Mouse (Mus musculus): ENCODE measurements at regions not wholly inside any gene's neighbourhood (a gene's known extent, or its start where the extent isn't known, plus 50 kb on each side); places are given as distances from the start of the nearest gene placed in this dataset.
A peak's percentile ranks its signal among the peaks of the same experiment; 100 is the strongest.

- DNase-seq: no peak
Measured at GRCm38 (mm10) chr13:64007688-64008087, 81.3 kb downstream of the Hsd17b3 start.

GRCm38 (mm10) chr13:64002945-64003459 lies 86.0 kb downstream of the Hsd17b3 start:
- no peak for DNase-seq

GRCm38 (mm10) chr13:64000303-64000702 lies 88.7 kb downstream of the Hsd17b3 start:
- no peak for DNase-seq

GRCm38 (mm10) chr13:63998647-63999046 lies 90.4 kb downstream of the Hsd17b3 start:
- no peak for DNase-seq

DNA sequence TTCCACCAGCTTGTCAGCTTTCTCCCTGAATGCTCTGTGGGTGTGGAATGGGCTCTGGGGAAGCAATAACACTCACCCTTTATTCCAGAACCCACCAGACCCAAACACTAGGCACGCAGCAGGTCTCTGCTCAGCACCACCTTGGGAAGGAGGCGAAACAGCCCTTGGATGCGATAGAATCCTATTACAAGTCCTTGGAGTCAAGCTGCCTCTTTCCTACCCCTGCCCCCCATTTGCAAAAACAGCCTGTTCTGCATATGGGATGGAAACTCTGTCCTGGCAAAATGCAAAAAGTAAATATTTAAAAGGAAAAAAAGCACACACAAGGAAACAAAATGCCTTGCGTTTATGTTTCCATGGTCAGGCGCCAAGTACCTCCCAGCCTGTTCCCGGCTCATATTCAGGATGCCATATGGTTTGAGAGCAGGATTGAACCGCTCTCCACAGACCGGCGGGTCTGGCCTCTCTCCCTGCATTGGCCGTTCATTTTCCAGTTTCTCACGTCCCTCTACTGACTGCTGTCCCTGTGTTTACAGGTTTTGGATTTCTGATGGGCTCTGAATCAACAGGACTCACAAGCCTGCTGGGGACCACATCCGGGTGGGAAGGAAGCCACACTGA lies 95.1 kb downstream of the Hsd17b3 start:
- DNase-seq: peak; percentile 32

GRCm38 (mm10) chr13:63992989-63993388 lies 96.0 kb downstream of the Hsd17b3 start:
- DNase-seq: no peak

DNA sequence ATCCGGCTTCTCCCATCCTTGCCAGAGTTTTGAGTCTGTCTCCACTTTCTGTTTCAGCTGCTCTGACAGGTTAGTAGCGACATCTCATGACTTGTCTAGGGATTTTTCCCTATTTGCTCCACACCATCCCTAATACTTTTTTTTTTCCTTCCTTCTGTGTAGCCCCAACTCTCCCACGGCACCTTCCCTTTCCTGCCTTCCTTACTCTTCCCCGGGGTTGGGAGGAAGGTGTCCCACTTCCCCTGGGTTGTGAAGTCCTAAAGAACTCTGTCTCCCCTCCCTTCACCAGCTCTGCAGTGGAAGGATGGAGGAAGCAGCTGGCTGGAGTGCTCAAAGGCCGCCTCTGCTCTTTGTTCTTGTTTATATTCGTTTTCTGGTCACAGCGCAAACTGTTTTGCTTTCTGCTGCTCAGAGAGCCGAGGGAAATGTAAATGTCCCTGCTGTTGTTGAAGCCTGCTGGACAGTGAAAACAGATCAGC lies 98.5 kb downstream of the Hsd17b3 start:
- no peak for DNase-seq

DNA sequence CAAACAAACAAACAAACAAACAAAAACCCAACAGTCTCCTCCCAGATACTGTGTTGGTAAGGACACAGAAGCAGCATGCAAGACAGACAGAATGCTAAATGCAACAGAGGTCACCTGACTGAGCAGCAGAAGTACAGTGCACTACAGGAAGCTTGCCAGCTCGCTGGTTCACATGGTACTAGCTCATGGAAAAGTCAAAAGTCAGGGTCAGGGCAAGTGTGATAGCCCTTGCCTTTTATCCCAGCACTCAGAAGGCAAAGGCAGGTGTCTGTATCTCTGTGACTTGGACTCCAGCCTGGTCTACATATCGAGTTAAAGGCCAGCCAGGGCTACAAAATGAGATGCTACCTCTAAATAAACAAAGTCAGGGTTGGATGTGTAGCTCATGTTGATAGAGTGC lies 99.3 kb downstream of the Hsd17b3 start:
- no peak for DNase-seq

DNA sequence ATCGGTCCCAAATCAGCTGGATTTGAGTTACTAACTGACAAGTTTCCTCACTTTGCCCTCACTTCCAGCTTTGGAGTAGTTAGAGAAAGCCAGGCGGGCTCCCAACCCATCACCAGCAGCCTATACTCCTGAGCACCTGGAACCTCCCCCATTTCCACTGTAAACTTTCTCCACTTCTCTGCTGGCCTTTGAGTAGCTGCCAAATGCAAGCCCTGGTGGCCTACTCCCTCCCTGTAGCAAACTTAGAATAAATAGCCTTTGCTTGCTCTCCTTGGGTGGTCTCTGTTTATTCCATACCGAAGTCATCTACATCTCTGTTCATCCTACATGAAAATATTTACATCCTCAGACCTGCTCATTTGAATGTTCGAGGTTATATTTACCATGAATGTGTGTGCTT lies 100.8 kb downstream of the Hsd17b3 start:
- DNase-seq: no peak

DNA sequence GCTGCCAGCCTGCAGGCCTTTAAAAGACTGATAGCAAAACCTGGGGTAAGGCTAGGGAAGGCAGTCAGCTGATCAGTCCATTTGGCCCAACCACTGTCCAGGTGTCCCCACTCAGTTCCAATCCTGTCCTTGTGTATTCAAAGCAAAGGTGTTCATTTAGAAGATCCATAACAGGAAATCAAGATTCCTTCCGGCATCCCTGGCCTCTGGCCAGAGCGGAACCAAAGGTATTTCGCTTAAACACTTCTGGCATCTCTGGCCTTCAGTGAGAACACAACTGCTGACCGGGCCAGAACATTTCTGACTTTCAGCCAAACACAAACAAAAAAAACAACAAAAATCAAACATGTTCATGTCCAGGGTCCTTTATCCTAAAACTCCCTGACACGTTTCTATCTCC lies 102.3 kb downstream of the Hsd17b3 start:
- DNase-seq: no peak

DNA sequence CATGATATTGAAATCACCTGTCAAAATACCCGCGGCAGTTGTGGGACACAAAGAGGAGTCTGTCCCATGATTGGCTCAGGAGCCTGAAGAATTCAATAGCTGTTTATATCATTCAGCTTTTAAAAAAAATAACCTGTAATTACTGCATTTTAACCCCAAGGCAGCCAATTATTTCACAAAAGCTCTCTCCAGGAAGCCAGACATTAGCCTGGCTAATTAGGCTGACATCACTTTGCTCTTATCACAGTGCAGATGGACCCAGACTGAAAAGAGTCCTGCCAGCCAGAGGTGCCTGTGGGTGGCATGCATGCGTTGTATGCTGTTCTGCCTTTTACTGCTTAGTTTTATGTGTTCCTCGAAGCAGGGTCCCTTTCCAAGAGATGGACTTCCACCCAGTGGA lies 103.4 kb downstream of the Hsd17b3 start:
- DNase-seq: no peak

- DNase-seq: no peak
Measured at GRCm38 (mm10) chr13:63985086-63985485, 103.9 kb downstream of the Hsd17b3 start.

DNA sequence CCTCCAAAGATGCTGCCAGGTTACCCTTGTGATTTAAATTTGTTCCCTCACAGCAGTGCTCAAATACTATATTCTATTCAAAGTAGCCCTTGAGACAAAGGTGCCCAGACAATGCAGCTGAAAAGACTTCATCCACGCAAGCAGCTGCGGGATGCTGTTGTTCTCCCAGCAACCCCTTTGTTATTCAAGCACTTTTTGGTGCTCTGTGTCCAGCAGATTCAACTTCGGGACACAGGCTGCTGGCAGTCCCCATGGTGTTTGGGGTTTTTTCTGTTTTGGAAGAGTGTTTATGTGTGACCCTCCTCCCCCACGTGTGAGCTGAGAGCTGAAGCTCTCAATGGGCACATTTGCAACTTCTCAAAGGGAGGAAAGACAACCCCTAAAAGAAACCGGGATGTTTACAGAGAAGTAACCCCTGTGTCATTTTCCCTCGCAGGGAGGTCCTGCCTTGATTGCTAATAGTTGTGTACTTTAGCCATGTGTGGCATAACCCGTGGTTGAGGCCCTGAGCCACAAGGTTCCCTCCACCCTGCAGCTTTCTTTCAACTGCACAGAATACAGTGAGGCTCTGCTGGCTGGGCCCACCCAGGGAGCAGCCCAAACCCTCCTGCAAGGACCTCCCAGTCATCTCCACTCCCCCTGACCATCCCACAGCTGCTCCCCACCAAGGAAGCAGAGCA lies 108.9 kb downstream of the Hsd17b3 start:
- no peak for DNase-seq

DNA sequence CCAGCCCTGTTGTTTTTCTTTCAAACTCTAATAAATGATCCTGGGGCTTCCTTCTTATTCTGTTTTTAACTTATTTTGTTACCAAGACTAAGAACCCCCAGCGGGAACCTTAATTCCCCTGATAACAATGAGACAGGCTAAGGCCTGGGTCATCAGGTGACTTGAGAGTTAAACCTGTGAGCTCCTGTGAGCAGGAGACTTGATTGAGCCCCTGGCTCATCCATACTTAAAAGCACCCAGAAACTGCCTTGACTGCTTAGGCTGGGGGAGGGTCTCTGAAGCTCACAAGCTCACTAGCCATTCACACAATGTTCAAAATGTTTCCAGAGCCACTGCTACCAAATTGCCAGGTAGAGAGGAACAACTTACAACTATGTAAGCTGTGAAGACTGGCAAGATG lies 109.4 kb downstream of the Hsd17b3 start:
- DNase-seq: no peak

- DNase-seq: no peak
Measured at GRCm38 (mm10) chr13:63969907-63970306, 119.1 kb downstream of the Hsd17b3 start.

- DNase-seq: no peak
Measured at GRCm38 (mm10) chr13:63968623-63969022, 120.4 kb downstream of the Hsd17b3 start.

- DNase-seq: no peak
Measured at GRCm38 (mm10) chr13:63957098-63957497, 131.9 kb downstream of the Hsd17b3 start.

DNA sequence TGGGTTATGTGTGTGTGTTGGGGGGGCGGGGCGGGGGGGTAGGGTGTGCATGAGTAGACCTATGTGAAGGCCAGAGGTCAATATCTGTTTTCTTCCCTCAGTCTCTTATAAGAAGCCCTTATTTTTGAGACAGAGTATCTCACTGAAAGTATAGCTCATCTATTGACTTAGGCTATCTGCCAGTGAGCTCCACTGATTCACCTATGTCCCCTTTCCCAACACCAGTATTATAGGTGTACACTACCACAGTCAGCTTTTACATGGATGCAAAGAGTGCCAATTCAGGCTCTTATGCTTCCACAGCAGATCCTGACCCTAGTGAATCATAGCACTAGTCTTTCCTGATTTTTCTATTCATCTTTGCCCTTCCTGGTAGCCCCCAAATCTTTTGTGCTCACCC lies 134.7 kb downstream of the Hsd17b3 start:
- DNase-seq: no peak

DNA sequence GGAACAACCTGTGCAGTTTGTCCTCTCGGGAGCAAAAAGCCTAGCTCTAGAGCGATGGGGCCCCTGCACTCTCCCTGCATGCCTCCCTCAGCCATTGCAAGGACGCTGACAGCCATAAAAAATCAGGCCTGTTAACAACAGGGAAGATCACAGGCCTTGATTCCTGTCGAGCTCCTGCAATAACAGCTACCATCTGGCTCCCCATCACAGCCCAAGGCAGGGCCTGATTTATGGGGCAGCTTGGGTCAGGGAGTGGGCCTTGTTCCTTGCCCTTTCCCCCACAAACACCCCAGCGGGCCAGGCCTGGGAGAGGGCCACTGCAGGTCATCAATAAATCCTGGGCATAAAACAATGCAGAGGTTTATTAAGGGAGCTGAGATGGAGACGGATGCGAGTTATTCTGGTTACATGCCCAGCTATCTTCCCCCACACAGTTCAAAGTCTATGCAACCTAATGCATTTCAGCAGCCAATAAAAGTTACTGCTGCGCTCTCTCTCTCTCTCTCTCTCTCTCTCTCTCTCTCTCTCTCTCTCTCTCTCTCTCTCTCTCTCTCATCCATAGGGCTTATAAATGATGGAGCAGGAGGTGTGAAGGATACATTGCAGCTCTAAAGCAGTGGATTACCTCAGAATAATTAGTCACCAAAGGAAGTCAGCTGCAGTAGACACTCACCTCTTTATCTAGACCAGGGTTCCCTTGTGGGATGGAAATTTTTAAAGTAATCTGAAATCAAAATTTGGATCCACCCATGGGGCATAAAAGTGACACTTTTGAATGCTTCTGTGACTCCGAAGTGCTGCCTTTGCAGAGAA lies 136.9 kb downstream of the Hsd17b3 start:
- DNase-seq: no peak

- DNase-seq: no peak
Measured at GRCm38 (mm10) chr13:63951136-63951535, 136.1 kb downstream of the Ercc6l2 start.
